Mouse (Mus musculus) ES-E14 (cell line): ENCODE data around the gene Selenbp1. TPM values are rescaled to one million over a fixed set of nuclear protein-coding genes. Genes with fewer than 3 reads are reported as not detected.

Source experiments
- DNase-seq: peaks from one replicate; pipeline ENCODE4 v3.0.0-alpha.2; 2013; ENCODE audit warnings: low read depth, low spot score
- H3K27ac ChIP-seq: 2 replicates; pipeline ENCODE4 v1.5.1; 2012; ENCODE audit warnings: low read depth, mild to moderate bottlenecking, low read length, moderate library complexity, mixed read lengths; ENCODE audit not compliant: poor library complexity, insufficient read depth, severe bottlenecking
- H3K36me3 ChIP-seq: 2 replicates; pipeline ENCODE4 v1.6.1; 2012; ENCODE audit warnings: mild to moderate bottlenecking, low read length, moderate library complexity, mixed read lengths; ENCODE audit not compliant: control insufficient read depth, poor library complexity, insufficient read depth, severe bottlenecking
- H3K4me1 ChIP-seq, 2 experiments: fragments of 150-350 bp in 1 of 2; sonication (generic) in 1 of 2; 2 replicates each; pipeline ENCODE4 v1.6.1; 2012; ENCODE audit warnings: low read length in 2 of 2, mild to moderate bottlenecking in 1 of 2, mixed read lengths in 1 of 2; ENCODE audit not compliant: control insufficient read depth in 2 of 2, insufficient read depth in 2 of 2, poor library complexity in 1 of 2
- H3K4me3 ChIP-seq, 2 experiments: fragments of 150-350 bp in 1 of 2; sonication (generic) in 1 of 2; 2 replicates each; pipeline ENCODE4 v1.5.1; 2012; ENCODE audit warnings: low read length in 2 of 2, low read depth in 1 of 2, mild to moderate bottlenecking in 1 of 2, mixed read lengths in 1 of 2; ENCODE audit not compliant: insufficient read depth in 1 of 2, poor library complexity in 1 of 2, severe bottlenecking in 1 of 2
- H3K9ac ChIP-seq: 2 replicates; pipeline ENCODE4 v1.6.1; 2012; ENCODE audit warnings: low read depth, mild to moderate bottlenecking, low read length, mixed read lengths; ENCODE audit not compliant: poor library complexity, insufficient read depth, severe bottlenecking
- H3K9me3 ChIP-seq: fragments of 150-350 bp; sonication (generic); 2 replicates; pipeline ENCODE4 v1.6.1; 2012; ENCODE audit warnings: low read depth, mild to moderate bottlenecking, low read length; ENCODE audit not compliant: control insufficient read depth, insufficient read depth
- CHD2 ChIP-seq: IDR thresholded peaks from 2 replicates; pipeline ENCODE4 v1.6.1; 2014; ENCODE audit warnings: mild to moderate bottlenecking, low read depth, low read length, inconsistent platforms
- HCFC1 ChIP-seq: IDR thresholded peaks from 2 replicates; pipeline ENCODE4 v1.6.1; 2012; ENCODE audit warnings: low read length, inconsistent platforms, borderline replicate concordance; ENCODE audit not compliant: insufficient read depth
- MAFK ChIP-seq: IDR thresholded peaks from 2 replicates; pipeline ENCODE4 v1.6.1; 2014; ENCODE audit warnings: mild to moderate bottlenecking, low read depth, low read length, inconsistent platforms; ENCODE audit not compliant: insufficient read depth
- ZC3H11A ChIP-seq: IDR thresholded peaks from 2 replicates; pipeline ENCODE4 v1.6.1; 2012; ENCODE audit warnings: low read depth, mild to moderate bottlenecking, inconsistent platforms, low read length, borderline replicate concordance
- ZNF384 ChIP-seq: IDR thresholded peaks from 2 replicates; pipeline ENCODE4 v1.6.1; 2012; ENCODE audit warnings: low read depth, low read length, inconsistent platforms
- in situ Hi-C, 2 experiments: fragments of 600-800 bp; cut with MboI; formaldehyde crosslinking; loops; one replicate each; pipeline ENCODE4 v1.15.1; 2025; ENCODE audit warnings: low sequenced_read_pairs in 2 of 2, inconsistent platforms in 1 of 2; ENCODE audit not compliant: unreplicated experiment in 2 of 2
- total RNA-seq: library from RNA; depleted of rRNA; stranded (reverse); fragments of 300-350 nt; gene quantifications from 2 replicates; pipeline ENCODE4 v1.2.3, GENCODE M21; 2012

Gene Selenbp1
- total RNA-seq, 1 experiment: 1.5 TPM

DNA sequence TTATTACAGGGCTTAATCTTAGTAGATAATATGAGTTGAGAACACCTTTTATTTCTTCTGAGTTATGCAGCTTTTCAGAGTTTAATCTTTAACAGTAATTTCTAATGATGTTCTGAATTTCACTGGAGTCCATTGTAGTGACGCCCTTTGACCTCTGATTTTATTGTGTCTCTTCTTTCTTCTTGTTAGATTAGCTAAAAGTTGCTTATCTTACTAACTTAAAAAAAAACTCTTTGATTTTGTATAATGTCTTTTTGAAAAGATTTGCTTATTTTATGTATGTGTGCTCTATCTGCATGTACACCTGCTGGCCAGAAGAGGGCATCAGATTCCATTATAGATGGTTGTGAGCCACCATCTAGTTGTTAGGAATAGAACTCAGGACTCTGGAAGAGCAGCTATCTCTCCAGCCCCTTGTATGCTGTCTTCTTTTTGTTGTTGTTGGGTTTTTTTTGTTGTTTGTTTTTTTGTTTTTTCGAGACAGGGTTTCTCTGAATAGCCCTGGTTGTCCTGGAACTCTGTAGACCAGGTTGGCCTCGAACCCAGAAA lies 15.3 kb downstream of the Selenbp1 start:
- H3K27ac ChIP-seq: no peak overlapping the region
- peaks cover 2 to 3% of the 10 kb centered on the region in 2 experiments; a peak in 2 of 4 replicates for H3K4me1 ChIP-seq
- H3K9ac ChIP-seq: no peak overlapping the region
- H3K36me3 ChIP-seq: no peaks in the 10 kb centered on the region
- in situ Hi-C loops: no loop called here
- TF ChIP-seq CHD2 (no peak), MAFK (no peak), ZNF384 (no peak), ZC3H11A (no peak), HCFC1 (no peak)
- no peak overlapping the region for H3K4me3 ChIP-seq
- DNase-seq: no peak
- H3K9me3 ChIP-seq: no peaks in the 10 kb centered on the region

DNA sequence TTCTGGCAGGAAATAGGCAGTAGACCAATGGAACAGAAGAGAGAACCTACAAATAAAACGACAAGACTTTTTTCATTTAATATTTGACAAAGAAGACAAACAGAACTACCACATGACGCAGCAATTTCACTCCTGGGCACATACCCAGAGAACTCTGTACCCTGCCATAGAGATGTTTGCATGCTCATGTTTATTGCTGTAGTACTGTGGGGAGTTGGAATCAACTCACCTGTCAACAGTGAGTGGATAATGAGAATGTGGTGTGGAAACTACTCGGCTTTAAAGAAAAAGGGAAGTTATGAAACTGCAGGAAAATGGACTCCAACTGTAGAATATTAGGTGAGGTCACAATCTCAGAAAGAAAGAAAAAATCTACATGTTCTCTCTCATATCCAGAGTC lies 16.8 kb downstream of the Selenbp1 start:
- TF ChIP-seq ZNF384 (no peak), ZC3H11A (no peak), HCFC1 (no peak), CHD2 (no peak), MAFK (no peak)
- in situ Hi-C loops: no loop called here
- DNase-seq: no peak

GRCm38 (mm10) chr3:94952806-94953205 lies 19.9 kb downstream of the Selenbp1 start:
- H3K9ac ChIP-seq: no peak overlapping the region
- TF ChIP-seq MAFK (0 out of 2 replicates have a peak, but pooled peaks have one; percentile 6), CHD2 (no peak), ZNF384 (no peak)
- in situ Hi-C loops: no loop called here
- H3K4me1 ChIP-seq: peaks cover 3 to 7% of the 10 kb centered on the region in 2 experiments; a peak in 2 of 4 replicates
- H3K9me3 ChIP-seq: no peaks in the 10 kb centered on the region
- DNase-seq: no peak
- H3K27ac ChIP-seq: no peak overlapping the region
- H3K4me3 ChIP-seq: peak overlapping the region in 1 of 2 experiments; percentile 85; a peak in 2 of 4 replicates
- peaks cover 23% of the 10 kb centered on the region for H3K36me3 ChIP-seq

More for the DNA sequence above, 16.8 kb downstream of the Selenbp1 start:
- Histone ChIP-seq H3K9ac (no peak overlapping the region), H3K4me3 (no peak overlapping the region), H3K9me3 (no peaks in the 10 kb centered on the region), H3K36me3 (no peaks in the 10 kb centered on the region), H3K4me1 (peaks cover 2 to 3% of the 10 kb centered on the region in 2 experiments; a peak in 2 of 4 replicates), H3K27ac (no peak overlapping the region)

DNA sequence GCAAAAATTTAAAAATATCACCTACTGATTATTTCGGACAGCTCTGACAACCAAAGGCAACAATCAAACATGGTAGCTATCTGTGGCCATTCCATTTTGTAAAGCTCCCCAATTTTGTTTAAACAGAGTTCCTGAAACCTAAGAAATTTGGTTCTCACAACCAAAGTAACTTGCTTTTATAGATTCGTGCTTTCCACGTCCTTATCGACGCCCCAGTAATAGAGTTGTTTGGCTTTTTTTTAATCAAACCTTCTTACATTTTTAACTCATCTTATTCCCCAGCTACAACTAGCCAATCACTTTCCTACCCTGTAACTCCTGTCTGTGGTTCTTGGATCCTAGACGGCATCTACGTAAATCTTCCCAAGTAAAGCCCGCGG lies 20.5 kb downstream of the Selenbp1 start:
- Histone ChIP-seq H3K4me3 (peak overlapping the region; percentile 78 to 85), H3K27ac (no peak overlapping the region), H3K9me3 (no peaks in the 10 kb centered on the region), H3K9ac (peak overlapping the region; percentile 72), H3K4me1 (peaks cover 3 to 7% of the 10 kb centered on the region in 2 experiments; a peak in 2 of 4 replicates), H3K36me3 (peaks cover 26% of the 10 kb centered on the region)
- TF ChIP-seq MAFK: no peak
- no peak for TF ChIP-seq HCFC1
- TF ChIP-seq CHD2: no peak
- in situ Hi-C loops: no loop called here
- DNase-seq: no peak
